Mouse (Mus musculus) bone marrow, adult 2 months (tissue): ENCODE data around the gene Grin2c. TPM values are rescaled to one million over a fixed set of nuclear protein-coding genes. Genes with fewer than 3 reads are reported as not detected.

Experiments
- H3K27ac ChIP-seq: fragments of 200-500 bp; 2 replicates; pipeline ENCODE4 v1.5.1; 2012; ENCODE audit warnings: low read depth, mild to moderate bottlenecking, control low read depth, inconsistent platforms, low read length; ENCODE audit not compliant: control insufficient read depth, poor library complexity, insufficient read depth
- H3K4me1 ChIP-seq: fragments of 200-500 bp; 2 replicates; pipeline ENCODE4 v1.6.1; 2011; ENCODE audit warnings: low read length; ENCODE audit not compliant: control insufficient read depth, insufficient read depth
- H3K4me3 ChIP-seq: fragments of 200-500 bp; replicated peaks from 2 replicates; pipeline ENCODE3; 2011; ENCODE audit warnings: mild to moderate bottlenecking, low read depth, low read length, control low read depth; ENCODE audit not compliant: control insufficient read depth
- CTCF ChIP-seq: fragments of 200-500 bp; IDR thresholded peaks from 2 replicates; pipeline ENCODE4 v1.5.1; 2011; ENCODE audit warnings: low read length, control low read depth; ENCODE audit not compliant: control insufficient read depth, insufficient read depth
- POLR2A ChIP-seq: fragments of 200-500 bp; IDR thresholded peaks from 2 replicates; pipeline ENCODE4 v1.6.1; 2011; ENCODE audit warnings: low read depth, mild to moderate bottlenecking, control low read depth, low read length, borderline replicate concordance; ENCODE audit not compliant: control insufficient read depth
- WGBS: fragments of 180-500 bp; shearing (Covaris S2); methylation state at CpG from one replicate; pipeline ENCODE4 v1.1.7; 2018; 5-methylcytosine and 5-hydroxymethylcytosine counted together
- polyA plus RNA-seq: library from polyadenylated mRNA; stranded (reverse); fragments of >200 nt; gene quantifications from 2 replicates; pipeline ENCODE4 v1.2.4, GENCODE M21; 2011; ENCODE audit warnings: low replicate concordance; ENCODE audit not compliant: missing spikeins, insufficient read depth, insufficient read length

The Grin2c gene
- polyA plus RNA-seq = not detected in 2 replicates

DNA sequence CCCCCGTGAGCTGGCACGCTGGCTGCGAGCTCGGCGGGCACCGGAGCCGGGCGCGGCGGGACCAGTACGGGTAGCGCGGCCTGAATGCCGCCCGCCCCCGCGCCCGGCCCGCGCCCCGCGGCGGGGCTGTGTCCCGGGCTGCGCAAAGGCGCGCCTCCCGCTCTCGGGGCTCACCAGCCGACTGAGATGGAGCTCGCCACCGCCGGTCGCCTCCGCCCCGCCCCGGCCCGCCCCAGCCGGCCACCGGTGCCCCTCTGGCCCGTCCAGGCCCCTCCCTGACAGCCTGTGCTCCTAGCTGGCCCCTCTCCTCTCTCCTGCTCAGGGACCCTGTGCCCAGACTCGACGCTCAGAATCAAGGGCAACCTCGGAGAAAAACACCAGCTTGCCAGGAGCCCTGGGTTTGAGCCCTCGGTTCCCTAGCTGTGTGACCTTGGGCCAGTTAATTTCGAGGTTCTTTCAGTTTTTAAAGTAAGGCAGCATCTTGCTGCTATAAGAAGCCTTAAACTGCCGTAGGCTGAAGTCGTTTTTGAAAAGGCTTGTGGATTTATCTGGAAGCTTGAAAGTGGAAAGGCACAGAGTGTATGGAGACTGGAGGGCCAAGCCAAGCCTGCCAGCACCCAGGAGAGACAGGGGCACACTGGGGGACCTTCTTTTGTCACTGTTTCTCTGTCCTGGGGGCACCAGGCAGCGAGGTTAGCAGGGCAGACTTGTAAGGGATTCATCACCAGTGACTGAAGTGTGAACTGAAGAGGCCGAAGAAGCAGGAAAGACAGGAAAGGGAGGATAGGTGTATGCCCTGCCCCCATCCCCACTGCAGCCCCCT lies at the start of gene Grin2c:
Gene Grin2c, minus strand, starts transcription at position 183 of the 823 bp plus-strand sequence.
- WGBS = 9% methylated on average over 48 of the region's 50 CpGs
- TF ChIP-seq CTCF (no peak), POLR2A (no peak)
- H3K4me1 ChIP-seq = no peaks in the 10 kb centered on the region
- no peak within 1 kb of the TSS for H3K4me3 ChIP-seq
- H3K27ac ChIP-seq = no peak within 1 kb of the TSS

- 23% methylated on average over 2 of the region's 2 CpGs for WGBS
Observed at GRCm38 (mm10) chr11:115314249-115314648, 47.2 kb upstream of the Grin2c start.

GRCm38 (mm10) chr11:115308781-115309180 lies 41.7 kb upstream of the Grin2c start:
- Histone ChIP-seq H3K4me1 (no peaks in the 10 kb centered on the region), H3K27ac (no peak overlapping the region), H3K4me3 (no peak overlapping the region)
- WGBS = 48% methylated on average over 1 of the region's 1 CpGs
- TF ChIP-seq CTCF = no peak
- TF ChIP-seq POLR2A = no peak

More at GRCm38 (mm10) chr11:115314249-115314648, 47.2 kb upstream of the Grin2c start:
- no peak overlapping the region for H3K4me3 ChIP-seq
- TF ChIP-seq POLR2A (no peak), CTCF (no peak)
- no peaks in the 10 kb centered on the region for H3K4me1 ChIP-seq
- H3K27ac ChIP-seq = no peak overlapping the region

DNA sequence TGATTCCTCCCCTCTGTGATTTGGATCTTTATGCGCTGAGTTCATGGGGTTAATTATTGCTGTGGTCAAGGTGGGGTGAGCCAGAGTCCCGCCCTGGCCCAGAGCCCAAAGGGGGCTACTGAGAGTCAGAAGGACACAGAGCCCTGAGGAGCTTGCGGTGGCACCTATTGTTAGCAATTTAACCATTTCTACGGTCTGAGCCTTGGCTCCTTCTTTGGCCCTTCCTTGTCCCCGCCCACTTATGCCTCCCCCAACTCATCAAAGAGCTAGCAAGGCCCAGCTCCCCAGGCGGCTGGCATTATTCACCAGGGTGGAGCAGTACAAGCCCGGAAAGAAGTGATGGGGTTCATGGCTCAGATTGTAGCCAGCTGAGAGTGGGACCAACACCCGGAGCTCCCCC lies 39.8 kb upstream of the Grin2c start, which contains the start of gene Otop2:
Gene Otop2, plus strand, starts transcription at position 301 of the 400 bp plus-strand sequence.
- TF ChIP-seq POLR2A (no peak), CTCF (no peak)
- WGBS = 55% methylated on average over 8 of the region's 8 CpGs
- H3K4me3 ChIP-seq = no peak within 1 kb of the TSS
- H3K4me1 ChIP-seq = no peaks in the 10 kb centered on the region
- H3K27ac ChIP-seq = no peak within 1 kb of the TSS; the same call in 1 of the 2 replicates

GRCm38 (mm10) chr11:115303167-115303566 lies 36.1 kb upstream of the Grin2c start:
- TF ChIP-seq POLR2A (no peak), CTCF (no peak)
- H3K4me1 ChIP-seq = no peaks in the 10 kb centered on the region
- no peak overlapping the region for H3K4me3 ChIP-seq
- 65% methylated on average over 8 of the region's 8 CpGs for WGBS
- H3K27ac ChIP-seq = no peak overlapping the region

GRCm38 (mm10) chr11:115301351-115301750 lies 34.3 kb upstream of the Grin2c start:
- Histone ChIP-seq H3K27ac (no peak overlapping the region), H3K4me1 (peaks cover 1% of the 10 kb centered on the region; the same call in 1 of the 2 replicates), H3K4me3 (no peak overlapping the region)
- TF ChIP-seq CTCF = no peak
- no peak for TF ChIP-seq POLR2A
- WGBS = 83% methylated on average over 2 of the region's 2 CpGs

- no peak overlapping the region for H3K27ac ChIP-seq
- H3K4me3 ChIP-seq = no peak overlapping the region
- 85% methylated on average over 4 of the region's 4 CpGs for WGBS
- TF ChIP-seq CTCF = 0 out of 2 replicates have a peak, but pooled peaks have one; percentile 10
- no peak for TF ChIP-seq POLR2A
- H3K4me1 ChIP-seq = peaks cover 1% of the 10 kb centered on the region
Observed at GRCm38 (mm10) chr11:115300745-115301144, 33.7 kb upstream of the Grin2c start.

- Histone ChIP-seq H3K4me1 (peaks cover 1% of the 10 kb centered on the region), H3K4me3 (no peak overlapping the region), H3K27ac (no peak overlapping the region)
- 50% methylated on average over 8 of the region's 8 CpGs for WGBS
- TF ChIP-seq POLR2A = no peak
- TF ChIP-seq CTCF = no peak
Observed at GRCm38 (mm10) chr11:115298160-115298559, 31.1 kb upstream of the Grin2c start.
